Mouse (Mus musculus) embryo, embryonic 9.5 days (tissue): ENCODE measurements around the gene Chd1.

Experiments
- DNase-seq: peaks from one replicate; pipeline ENCODE4 v3.0.0-alpha.2; 2017; ENCODE audit errors: extremely low spot score

Chd1 gene

DNA sequence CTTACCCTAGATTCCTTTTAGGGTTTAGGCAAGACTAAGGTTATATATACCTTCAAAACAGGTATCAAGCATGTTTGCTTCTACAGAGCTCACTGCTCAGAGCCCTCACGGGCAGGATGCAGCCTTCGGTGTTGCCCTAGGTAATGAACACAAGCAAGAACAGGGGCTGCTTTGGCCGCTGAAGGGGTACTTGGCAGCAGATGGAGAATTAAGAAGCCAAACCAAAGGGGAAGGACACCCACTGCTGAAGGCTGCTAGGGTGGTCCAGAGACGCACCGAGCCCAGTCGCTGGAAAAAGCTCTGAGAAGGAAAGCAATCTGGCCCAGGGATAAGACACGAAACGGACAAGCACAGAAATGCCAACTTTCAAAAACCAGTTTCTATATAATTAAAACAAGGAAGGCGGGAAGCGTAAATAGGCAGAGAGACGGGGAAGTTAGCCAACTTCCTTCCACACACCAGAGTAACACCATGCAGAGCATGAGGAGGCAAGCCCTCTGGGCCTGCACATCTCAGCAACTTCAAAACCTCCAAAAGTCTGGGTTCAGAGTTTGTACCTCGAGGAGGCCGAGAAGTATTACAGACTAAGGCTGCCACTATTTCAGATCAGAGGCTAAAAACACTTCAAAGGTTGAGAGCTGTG lies 107.5 kb downstream of the Chd1 start:
- DNase-seq = no peak

DNA sequence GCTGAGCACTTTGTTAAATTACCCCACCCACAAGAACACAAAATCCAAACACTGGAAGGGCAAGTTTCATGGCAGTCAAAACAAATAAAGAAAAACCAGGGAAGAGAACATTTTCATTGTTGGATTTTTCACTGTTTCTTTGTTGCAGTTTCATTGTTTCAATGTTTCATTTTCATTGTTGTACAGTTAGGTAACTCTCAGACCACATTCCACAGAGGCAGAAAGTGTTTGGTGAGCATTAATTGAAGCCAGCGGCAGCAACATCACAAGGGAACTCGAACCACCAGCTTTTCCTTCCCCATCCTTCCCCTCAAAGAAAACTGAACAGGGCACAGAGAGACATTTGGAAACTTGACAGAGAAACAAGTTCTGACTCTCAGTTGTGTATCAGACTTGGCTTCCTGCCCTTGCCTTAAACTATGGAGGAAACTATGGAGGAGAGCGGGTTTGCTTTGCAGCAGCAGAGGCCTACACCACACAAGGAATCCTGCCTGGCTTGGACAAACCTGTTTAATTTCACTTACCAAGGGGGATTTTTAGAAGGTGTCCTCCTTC lies 109.0 kb downstream of the Chd1 start:
- DNase-seq = no peak

DNA sequence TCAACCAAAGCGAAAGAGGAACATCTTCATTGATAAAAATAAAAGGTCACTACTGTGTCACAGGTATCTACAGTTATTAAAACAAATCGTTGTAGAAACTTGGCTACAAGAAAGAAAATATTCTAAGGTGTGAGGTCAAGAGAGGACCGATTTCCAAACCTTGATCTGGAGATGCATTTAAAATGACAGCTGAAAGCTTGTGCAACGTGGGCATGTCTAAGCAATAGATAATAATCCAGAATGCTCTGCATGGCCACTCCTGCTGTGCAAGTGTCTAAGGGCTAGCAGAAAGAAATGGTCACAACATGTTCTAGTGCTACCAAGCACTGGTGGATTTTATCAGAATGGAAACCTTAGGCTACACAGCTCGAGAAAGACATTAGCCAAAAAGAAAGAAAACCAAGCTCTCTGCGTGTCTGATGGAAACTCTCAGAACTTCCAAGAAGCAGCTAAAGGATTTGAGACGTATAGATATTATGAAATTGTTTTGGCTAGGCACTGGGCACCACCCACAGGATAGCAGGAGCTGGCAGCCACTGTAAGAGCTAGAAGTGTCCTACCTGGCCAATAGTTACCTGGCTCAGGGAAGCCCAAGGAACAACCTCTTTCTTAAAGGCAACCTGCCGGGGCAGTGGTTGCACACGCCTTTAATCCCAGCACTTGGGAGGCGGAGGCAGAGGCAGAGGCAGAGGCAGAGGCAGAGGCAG lies 110.7 kb downstream of the Chd1 start:
- no peak for DNase-seq

DNA sequence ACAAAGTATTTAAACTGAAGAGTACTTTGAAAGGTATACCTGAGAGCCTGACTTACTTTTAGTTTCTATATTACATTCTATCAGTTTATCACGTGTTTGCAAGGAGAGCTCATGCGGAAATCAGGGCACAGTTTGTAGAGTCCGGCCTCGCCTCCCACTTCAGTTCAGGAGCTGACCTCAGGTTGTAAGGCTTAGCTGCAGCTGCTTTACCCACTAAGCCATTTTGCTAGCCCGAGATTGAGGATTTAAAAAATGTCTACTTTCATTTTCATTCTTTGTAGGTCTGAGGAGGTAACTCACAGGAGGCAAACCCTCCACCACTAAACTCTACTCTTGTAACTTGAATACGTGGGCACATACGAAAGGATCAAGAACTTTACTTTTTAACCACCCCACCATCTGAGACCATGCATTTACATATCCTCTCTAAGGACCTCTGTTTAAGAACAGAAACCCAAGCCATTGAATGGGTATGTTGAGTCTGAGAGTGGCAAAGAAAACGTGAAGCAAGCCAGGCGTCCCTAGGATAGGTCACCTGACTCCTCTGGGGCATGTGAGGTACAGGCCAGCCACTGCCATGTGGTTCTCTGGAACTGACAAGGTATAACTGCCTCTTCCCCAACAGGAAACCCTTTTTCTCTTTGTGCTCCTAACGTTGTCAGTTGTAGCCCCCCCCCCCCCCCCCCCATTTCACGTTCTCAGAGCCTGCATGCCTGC lies 111.8 kb downstream of the Chd1 start:
- DNase-seq = no peak

DNA sequence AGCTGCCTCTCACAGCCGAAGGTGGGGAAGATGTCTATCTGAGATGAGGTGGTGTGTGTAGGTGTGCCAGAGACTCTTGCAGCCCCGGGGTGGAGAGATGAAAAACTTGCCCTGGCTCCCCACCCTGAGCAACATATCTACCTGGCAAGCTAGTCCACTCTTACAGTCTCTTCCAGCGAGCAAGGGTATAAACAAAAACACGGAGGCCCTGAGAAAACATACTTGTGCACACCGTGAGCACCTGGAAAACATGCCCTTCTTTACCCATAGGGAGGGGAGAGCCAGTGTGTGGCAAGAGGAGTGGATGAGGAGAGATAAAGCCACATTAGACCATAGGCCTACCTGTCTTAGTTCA lies 112.3 kb downstream of the Chd1 start:
- no peak for DNase-seq

DNA sequence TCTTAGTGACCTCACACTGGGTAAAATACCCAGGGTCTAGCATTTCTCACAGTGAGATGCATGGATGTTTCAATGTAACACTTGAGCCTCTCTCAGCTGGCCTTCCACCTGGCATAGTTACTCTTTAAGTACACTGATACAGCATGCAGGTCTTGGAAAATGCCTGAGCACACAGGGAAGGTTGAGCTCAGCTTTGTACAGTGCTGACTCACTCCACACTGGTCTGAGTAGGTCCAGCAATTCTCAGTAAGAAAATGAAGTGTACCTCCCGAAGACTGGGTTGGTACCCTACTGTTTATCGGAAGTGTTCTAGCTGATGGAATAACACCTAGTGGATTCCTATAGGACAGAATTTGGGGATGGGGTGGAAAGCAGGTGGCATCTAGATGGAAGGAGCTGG lies 112.9 kb downstream of the Chd1 start:
- DNase-seq = no peak

DNA sequence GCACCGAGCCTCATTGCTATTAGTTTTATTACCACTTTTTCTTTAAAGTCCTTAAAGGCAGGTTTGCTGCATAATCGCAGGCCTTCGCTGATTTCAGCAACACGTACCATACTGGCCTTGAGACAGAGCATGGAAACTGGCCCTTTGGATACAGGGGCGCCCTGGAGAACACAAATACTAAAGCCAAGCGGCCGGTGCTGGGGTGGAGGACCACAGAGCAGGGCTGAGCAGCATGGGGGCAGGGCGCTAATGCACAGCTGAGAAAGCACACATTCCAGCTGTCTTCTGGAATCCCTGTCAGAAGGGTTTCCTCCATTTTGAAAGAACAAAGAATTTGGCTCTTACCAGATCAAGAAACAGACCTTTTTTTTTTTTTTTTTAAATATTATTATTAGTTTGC lies 113.6 kb downstream of the Chd1 start:
- no peak for DNase-seq

DNA sequence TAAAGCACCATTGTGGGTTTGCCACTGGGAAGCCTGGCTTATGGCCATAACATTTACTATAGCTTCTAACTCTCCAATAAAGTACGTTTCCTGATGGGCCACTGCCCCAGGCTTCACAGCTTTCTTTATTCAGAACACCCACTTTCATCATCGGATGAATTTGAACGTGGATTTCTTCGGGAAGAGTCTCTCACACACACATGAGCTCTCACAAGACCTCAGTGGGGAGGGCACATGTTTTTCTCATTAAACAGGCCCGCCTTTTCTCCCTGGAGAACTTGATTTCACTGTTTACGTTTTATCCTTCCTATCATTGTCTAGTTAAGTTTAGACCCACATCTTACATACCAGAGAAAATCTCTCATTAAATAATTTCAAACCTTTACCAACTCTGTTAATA lies 115.4 kb downstream of the Chd1 start:
- DNase-seq = no peak

DNA sequence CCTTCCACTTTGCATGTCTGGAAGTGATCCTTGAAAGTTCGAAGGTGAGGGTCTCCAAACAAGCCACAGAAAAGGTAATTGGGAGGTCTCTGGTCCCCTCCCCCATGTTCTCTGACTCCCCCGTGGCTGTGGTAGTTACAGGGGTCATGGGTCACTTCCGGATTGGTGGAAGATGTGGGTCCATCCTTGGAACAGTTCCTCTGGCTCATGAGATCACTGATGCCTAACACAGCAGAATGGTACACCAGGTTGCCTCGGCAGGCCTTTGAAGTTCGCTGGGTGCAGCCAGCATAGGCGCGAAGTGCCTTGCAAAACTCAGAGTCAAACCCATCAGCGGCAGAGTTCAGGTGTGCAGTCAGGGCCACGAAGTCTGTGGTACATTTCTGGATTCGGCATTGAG lies 116.0 kb downstream of the Chd1 start:
- no peak for DNase-seq

DNA sequence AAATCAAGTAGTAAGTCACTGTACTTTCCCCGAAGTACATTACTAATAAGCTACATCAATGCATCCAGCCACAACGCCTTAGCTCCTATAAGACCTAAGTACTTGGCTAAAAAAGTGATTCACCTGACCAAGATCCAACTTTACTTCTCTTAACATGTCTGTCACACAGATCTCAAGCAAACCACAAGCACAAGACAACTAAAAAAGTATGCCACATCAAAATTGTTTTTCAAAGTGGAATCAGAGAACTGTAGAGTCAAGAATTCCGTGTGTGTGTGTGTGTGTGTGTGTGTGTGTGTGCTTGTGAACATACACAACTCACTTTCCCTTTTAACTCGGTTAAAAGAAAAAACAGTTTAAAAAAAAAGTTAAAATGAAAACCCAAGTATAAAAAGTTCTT lies 116.9 kb downstream of the Chd1 start:
- DNase-seq = no peak
